Mouse (Mus musculus): ENCODE measurements at regions not wholly inside any gene's neighbourhood (a gene's known extent, or its start where the extent isn't known, plus 50 kb on each side); places are given as distances from the start of the nearest gene placed in this dataset.

- no peak for TF ChIP-seq CTCF (IDR thresholded peaks at IDR 0.05; ENCODE audit: extremely low read depth, insufficient read depth, low read length)
- TF ChIP-seq POLR2A (IDR thresholded peaks at IDR 0.05; ENCODE audit: extremely low read depth, insufficient read depth, low read length) = no peak
Measured at GRCm38 (mm10) chr1:12027442-12027841, 613.5 kb downstream of the A830018L16Rik start.
